Mouse (Mus musculus): ENCODE measurements around the gene Gm14326.
A peak's percentile ranks its signal among the peaks of the same experiment; 100 is the strongest.
"Not testable (repeated sequence)": the region's sequence is repeated elsewhere in the genome, so short reads cannot be mapped to it uniquely, and the experiment has no call there.

Gm14326 gene

GRCm38 (mm10) chr2:177957145-177957544, at the start of gene Gm14326:
Gene Gm14326, minus strand, starts transcription at chr2:177957297.
- peak; percentile 83 for DNase-seq

- not testable (repeated sequence) for DNase-seq
Observed at GRCm38 (mm10) chr2:177974814-177975213, 17.7 kb upstream of the Gm14326 start.

- DNase-seq = peak; percentile 17
Observed at GRCm38 (mm10) chr2:177956734-177957133, 363 bp downstream of the Gm14326 start.

GRCm38 (mm10) chr2:177925563-177926103, 31.5 kb downstream of the Gm14326 start, which contains the start of gene Zfp972:
Gene Zfp972, minus strand, starts transcription at chr2:177925613.
- DNase-seq = not testable (repeated sequence)

- not testable (repeated sequence) for DNase-seq
Observed at GRCm38 (mm10) chr2:177903276-177903675, 53.8 kb downstream of the Gm14326 start.

- DNase-seq = not testable (repeated sequence)
Observed at GRCm38 (mm10) chr2:177898171-177898570, 58.9 kb downstream of the Gm14326 start.

GRCm38 (mm10) chr2:177897046-177897578, 60.0 kb downstream of the Gm14326 start, which contains the start of gene Gm14327:
Gene Gm14327, plus strand, starts transcription at chr2:177897096.
- peak; percentile 7 for DNase-seq

GRCm38 (mm10) chr2:177887743-177888142, 69.4 kb downstream of the Gm14326 start:
- not testable (repeated sequence) for DNase-seq
